Mouse (Mus musculus) G1E (cell line): ENCODE results near the gene Arhgap10. TPM values are rescaled to one million over a fixed set of nuclear protein-coding genes. Genes with fewer than 3 reads are reported as not detected.

Experiments
- ATAC-seq: 2 replicates; pipeline ENCODE4 v1.8.0; 2016; ENCODE audit warnings: mild to moderate bottlenecking; ENCODE audit not compliant: insufficient number of reproducible peaks, poor library complexity, low FRiP score, severe bottlenecking; ENCODE audit errors: extremely low read depth
- DNase-seq: peaks from one replicate; pipeline ENCODE4 v3.0.0; 2012; ENCODE audit warnings: low spot score
- H3K27me3 ChIP-seq: 2 replicates; pipeline ENCODE4 v1.6.1; 2012; ENCODE audit warnings: mild to moderate bottlenecking, low read length, inconsistent platforms; ENCODE audit not compliant: insufficient read depth
- H3K36me3 ChIP-seq: replicated peaks from 2 replicates; pipeline ENCODE3; 2012; ENCODE audit warnings: mild to moderate bottlenecking, inconsistent platforms
- H3K4me1 ChIP-seq: 2 replicates; pipeline ENCODE4 v1.6.1; 2012; ENCODE audit warnings: low read depth, low read length, inconsistent platforms, mixed read lengths; ENCODE audit not compliant: insufficient read depth
- H3K4me3 ChIP-seq: 2 replicates; pipeline ENCODE4 v1.5.1; 2012; ENCODE audit warnings: low read depth, mild to moderate bottlenecking, inconsistent platforms, low read length, moderate library complexity, mixed read lengths
- H3K9me3 ChIP-seq: replicated peaks from 2 replicates; pipeline ENCODE4 v1.6.1; 2012; ENCODE audit warnings: inconsistent platforms
- CTCF ChIP-seq: IDR thresholded peaks from 2 replicates; pipeline ENCODE4 v1.5.1; 2012; ENCODE audit warnings: low read depth, low read length, inconsistent platforms, mixed read lengths
- GATA1 ChIP-seq: IDR thresholded peaks from 2 replicates; pipeline ENCODE4 v1.6.1; 2012; ENCODE audit warnings: borderline replicate concordance, low read length, inconsistent platforms, mixed read lengths
- GATA2 ChIP-seq: IDR thresholded peaks from 2 replicates; pipeline ENCODE4 v1.6.1; 2012; ENCODE audit warnings: low read depth, low read length, inconsistent platforms, borderline replicate concordance
- POLR2AphosphoS5 ChIP-seq: IDR thresholded peaks from 2 replicates; pipeline ENCODE4 v1.6.1; 2012; ENCODE audit warnings: low read depth, low read length, inconsistent platforms; ENCODE audit not compliant: insufficient replicate concordance
- TAL1 ChIP-seq: conservative IDR thresholded peaks from 2 replicates; pipeline ENCODE4 v1.6.1; 2012; ENCODE audit warnings: low read depth, low read length, inconsistent platforms, mixed read lengths
- polyA plus RNA-seq: library from polyadenylated mRNA; stranded (reverse); fragments of >175 nt; gene quantifications from 2 replicates; pipeline ENCODE4 v1.2.3, GENCODE M21; 2012
- total RNA-seq, 2 experiments: library from RNA; stranded (forward) in 1 of 2; stranded (reverse) in 1 of 2; fragments of 200-1000 nt in 1 of 2; fragments of >200 nt in 1 of 2; fragmentation: Nextera tagmentation in 1 of 2; gene quantifications; 2 replicates each; pipeline ENCODE4 v1.2.3; 2014 to 2017

Arhgap10 gene
- total and polyA plus RNA-seq, 3 experiments, result 20.3 to 26.1 (median 22.7) TPM

DNA sequence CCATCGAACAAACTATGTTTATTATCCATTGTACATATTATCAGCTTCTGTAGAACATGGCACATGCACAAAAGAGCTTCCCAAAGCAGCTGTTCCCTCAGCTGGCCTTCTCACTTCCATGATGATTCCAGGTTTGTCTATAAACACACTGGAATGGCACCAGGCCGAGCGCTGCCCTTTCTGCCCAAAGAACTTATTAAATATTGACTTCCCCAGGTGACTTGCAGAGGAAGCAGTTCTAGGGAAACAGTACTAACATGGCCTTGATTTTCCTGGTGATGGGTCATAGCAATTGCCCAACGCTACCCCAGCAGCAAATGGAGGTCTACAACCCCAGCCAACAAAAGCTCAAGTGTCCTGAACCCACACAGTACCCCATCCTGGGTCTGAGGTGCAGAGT, 239.5 kb downstream of the Arhgap10 start:
- Histone ChIP-seq H3K36me3 (peaks cover 33% of the 10 kb centered on the region), H3K4me1 (peaks cover 3% of the 10 kb centered on the region; the same call in 1 of the 2 replicates), H3K27me3 (no peaks in the 10 kb centered on the region), H3K9me3 (no peaks in the 10 kb centered on the region), H3K4me3 (no peak overlapping the region)
- DNase-seq (no peak), ATAC-seq (no peak)
- TF ChIP-seq TAL1 (no peak), GATA1 (no peak), GATA2 (no peak), POLR2AphosphoS5 (no peak), CTCF (no peak)

DNA sequence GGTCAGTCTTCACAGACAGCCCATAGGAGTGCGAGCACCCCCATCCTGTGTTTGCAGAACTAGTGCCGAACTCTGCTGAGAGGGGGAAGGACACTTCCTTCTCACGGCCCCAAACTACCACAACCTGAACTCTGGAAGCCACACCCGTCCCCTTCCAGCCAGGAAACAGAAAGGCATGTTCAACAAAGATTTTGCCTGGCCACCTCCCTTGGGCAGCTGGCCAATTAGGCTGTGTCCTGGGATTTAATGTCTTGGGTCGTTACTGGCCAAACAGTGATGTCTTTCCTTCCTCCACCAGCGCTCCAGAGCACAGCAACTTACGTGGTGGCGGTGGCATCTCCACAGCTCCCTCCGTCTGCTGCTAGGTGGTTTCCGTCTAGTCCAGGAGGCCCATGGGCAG, 240.9 kb downstream of the Arhgap10 start:
- Histone ChIP-seq H3K27me3 (no peaks in the 10 kb centered on the region), H3K36me3 (peaks cover 34% of the 10 kb centered on the region), H3K4me3 (no peak overlapping the region), H3K4me1 (no peaks in the 10 kb centered on the region), H3K9me3 (no peaks in the 10 kb centered on the region)
- no peak for TF ChIP-seq TAL1
- TF ChIP-seq CTCF, result no peak
- no peak for TF ChIP-seq GATA2
- TF ChIP-seq POLR2AphosphoS5, result no peak
- no peak for TF ChIP-seq GATA1
- no peak for ATAC-seq
- no peak for DNase-seq

- Histone ChIP-seq H3K4me1 (no peaks in the 10 kb centered on the region), H3K4me3 (no peak overlapping the region), H3K36me3 (peaks cover 45% of the 10 kb centered on the region), H3K9me3 (no peaks in the 10 kb centered on the region; the same call in 1 of the 2 replicates), H3K27me3 (no peaks in the 10 kb centered on the region)
- DNase-seq (no peak), ATAC-seq (no peak)
- TF ChIP-seq POLR2AphosphoS5, result no peak
- no peak for TF ChIP-seq GATA1
- no peak for TF ChIP-seq CTCF
- no peak for TF ChIP-seq GATA2
- TF ChIP-seq TAL1, result no peak
These were observed 242.2 kb downstream of the Arhgap10 start for GRCm38 (mm10) chr8:77275571-77275970.

DNA sequence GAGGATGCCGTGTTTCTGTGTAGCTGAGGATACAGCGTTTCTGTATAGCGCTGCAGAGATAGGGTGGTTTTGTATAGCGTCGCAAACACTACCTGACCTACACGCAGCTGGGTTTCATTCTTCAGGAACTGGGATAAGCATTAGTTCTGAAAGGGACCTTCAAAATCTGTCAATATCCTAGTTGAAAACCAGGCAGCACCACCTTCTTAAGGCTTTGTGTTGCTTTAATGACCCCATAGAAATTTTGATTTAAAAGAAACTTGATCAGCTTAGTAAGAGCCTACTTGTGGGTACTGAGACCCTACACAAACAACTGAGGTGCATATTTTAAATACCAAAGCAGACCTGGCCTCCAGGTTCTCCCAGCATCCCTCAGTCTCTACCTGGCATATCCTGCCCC, 245.6 kb downstream of the Arhgap10 start:
- Histone ChIP-seq H3K9me3 (peaks cover 7% of the 10 kb centered on the region), H3K27me3 (no peaks in the 10 kb centered on the region), H3K36me3 (peaks cover 50% of the 10 kb centered on the region), H3K4me3 (no peak overlapping the region), H3K4me1 (no peaks in the 10 kb centered on the region)
- ATAC-seq (no peak), DNase-seq (no peak)
- TF ChIP-seq TAL1 (no peak), GATA1 (no peak), GATA2 (no peak), POLR2AphosphoS5 (no peak), CTCF (no peak)

DNA sequence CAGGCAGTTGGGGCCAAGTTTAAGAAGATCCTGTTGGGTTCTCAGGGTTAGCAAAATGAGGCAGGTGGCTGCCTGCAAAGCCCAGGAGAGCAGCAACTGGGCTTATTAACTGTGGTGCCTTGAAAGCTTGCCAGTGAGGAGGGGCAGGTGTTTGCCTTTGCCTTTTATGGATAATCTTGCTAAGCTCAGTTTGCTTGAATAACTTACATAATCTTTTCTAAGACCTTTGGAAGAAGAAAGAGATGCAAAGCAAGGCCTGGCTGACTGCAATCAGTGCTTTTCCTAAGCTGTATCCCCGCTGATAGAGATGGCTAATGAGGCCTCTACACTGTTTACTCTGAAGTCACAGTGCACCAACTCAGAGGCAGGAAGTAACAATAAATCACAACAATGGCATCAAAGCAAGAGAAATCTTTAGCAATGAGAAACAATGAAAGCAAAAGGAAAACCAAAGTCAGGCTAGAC, 249.8 kb downstream of the Arhgap10 start:
- DNase-seq, result no peak
- Histone ChIP-seq H3K4me1 (no peaks in the 10 kb centered on the region), H3K4me3 (no peak overlapping the region), H3K9me3 (peaks cover 7% of the 10 kb centered on the region), H3K36me3 (peaks cover 58% of the 10 kb centered on the region), H3K27me3 (no peaks in the 10 kb centered on the region)
- no peak for ATAC-seq
- TF ChIP-seq GATA2, result no peak

DNA sequence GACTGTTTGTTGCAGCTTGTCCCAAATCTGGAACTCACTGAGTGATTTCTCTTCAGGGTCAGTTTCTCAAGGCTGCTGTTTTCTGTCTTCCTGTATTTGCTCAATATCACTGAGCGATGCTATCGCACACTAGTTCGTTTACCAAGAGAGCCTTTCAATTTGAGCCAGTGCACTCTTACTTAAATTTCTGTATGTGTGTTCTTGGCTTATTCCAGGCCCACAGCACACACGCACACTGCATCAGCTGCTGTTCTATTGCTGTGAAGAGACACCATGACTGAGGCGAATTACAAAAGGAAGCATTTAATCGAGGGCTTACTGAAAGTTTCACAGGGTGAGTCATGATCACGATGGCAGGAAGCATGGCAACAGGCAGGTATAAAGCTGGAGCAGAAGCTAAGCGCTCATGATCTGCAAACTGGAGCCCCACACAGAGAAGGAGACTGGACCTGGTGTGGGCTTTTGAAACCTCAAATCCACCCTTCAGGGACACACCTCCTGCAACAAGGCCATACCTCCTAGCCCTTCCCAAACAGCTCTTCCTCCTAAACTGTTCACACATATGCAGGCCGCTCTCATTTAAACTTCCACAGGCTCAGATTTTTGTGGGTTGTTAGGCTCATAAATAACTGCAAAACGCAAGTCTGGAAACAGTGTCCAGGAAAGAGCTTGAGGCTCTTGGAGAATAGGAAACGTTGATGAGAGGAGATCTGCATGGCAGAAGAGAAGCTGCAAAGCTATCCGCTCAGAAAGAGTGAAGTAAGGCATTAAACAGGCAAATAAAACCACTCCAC, 255.3 kb downstream of the Arhgap10 start:
- H3K4me3 ChIP-seq, result no peak overlapping the region
- H3K27me3 ChIP-seq, result no peaks in the 10 kb centered on the region
- ATAC-seq, result no peak
- TF ChIP-seq GATA1 (no peak), TAL1 (no peak), GATA2 (no peak), POLR2AphosphoS5 (no peak)
- no peaks in the 10 kb centered on the region for H3K9me3 ChIP-seq
- no peaks in the 10 kb centered on the region for H3K4me1 ChIP-seq
- DNase-seq, result no peak
- peaks cover 65% of the 10 kb centered on the region for H3K36me3 ChIP-seq
